ENCODE assay signal across 10 mouse cellular contexts in the genomic region with DNA sequence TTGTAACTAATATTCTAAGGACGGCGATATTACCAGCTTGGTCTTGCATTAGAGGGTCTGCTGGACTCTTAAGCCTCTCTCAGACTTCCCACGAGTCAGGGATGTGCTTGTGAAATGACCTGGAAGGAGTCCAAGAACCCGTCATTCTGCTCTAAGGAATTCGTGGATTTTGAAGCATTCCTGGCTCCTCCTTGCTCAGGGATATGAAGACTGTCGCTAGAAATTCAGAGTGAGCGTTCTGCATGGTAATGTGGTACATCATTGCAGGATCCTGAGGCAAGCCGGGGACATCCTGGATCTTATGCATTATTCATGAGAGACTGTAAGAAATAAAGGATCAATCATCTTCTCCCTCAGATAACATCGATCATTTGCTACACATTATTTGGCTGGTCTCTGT.
A peak's percentile ranks its signal among the peaks of the same experiment; 100 is the strongest.
DNase-seq lines count a peak whose midpoint lies in the region; ATAC-seq and TF ChIP-seq lines count a peak whose summit lies in the region.
"Had no signal": no experiment of that assay in that cellular context is flagged by ENCODE, and none has a peak within 500 bp of the region (broad histone marks: within the 10 kb centered on the region; RNA-seq: fewer than 3 reads in every experiment).

No protein-coding gene starts in this region.

- H3K4me1 ChIP-seq in forebrain, postnatal 0 days (ENCODE audit: insufficient read depth) = no peaks in the 10 kb centered on the region
- peaks cover 6% of the 10 kb centered on the region; the same call in 1 of the 2 replicates for H3K4me1 ChIP-seq in midbrain, embryonic 14.5 days (ENCODE audit: control insufficient read depth, insufficient read depth, low read length)
- H3K4me1 ChIP-seq: limb, embryonic 12.5 days had no signal

- peak overlapping the region; percentile 51 for H3K27ac ChIP-seq in forebrain, postnatal 0 days (ENCODE audit: low read depth, low read length)
- peak overlapping the region; percentile 73 for H3K27ac ChIP-seq in midbrain, embryonic 14.5 days (replicated peaks; ENCODE audit: low read depth, low read length)
- H3K27ac ChIP-seq: embryonic facial prominence, embryonic 13.5 days; limb, embryonic 12.5 days had no signal

- DNase-seq in layer of hippocampus, postnatal 14 days (ENCODE audit: low spot score in 2 of 2) = peak; percentile 4 to 36
- DNase-seq in layer of hippocampus, adult 9-10 months (ENCODE audit: low spot score) = no peak
- peak; percentile 90 for DNase-seq in brain, embryonic 14.5 days (ENCODE audit: low read depth)
- DNase-seq in forebrain, postnatal 0 days = no peak
- DNase-seq in midbrain, embryonic 14.5 days = peak; percentile 78
- no peak for DNase-seq in urinary bladder, postnatal 10 days (ENCODE audit: low spot score)

- no peak for TF ChIP-seq POLR2A in brain, embryonic 14.5 days (IDR thresholded peaks at IDR 0.05; ENCODE audit: borderline replicate concordance, extremely low read depth, insufficient read depth, insufficient read length, poor library complexity, severe bottlenecking)

- no peak for TF ChIP-seq CTCF in brain, embryonic 14.5 days (IDR thresholded peaks at IDR 0.05; ENCODE audit: borderline replicate concordance, extremely low read depth, insufficient read depth, insufficient read length)
- TF ChIP-seq CTCF in forebrain, postnatal 0 days (IDR thresholded peaks at IDR 0.05; ENCODE audit: low read depth) = no peak

- WGBS in forebrain, postnatal 0 days = 26% methylated on average over 9 of the region's 9 CpGs
- 21% methylated on average over 9 of the region's 9 CpGs for WGBS in midbrain, embryonic 14.5 days

- H3K4me3 ChIP-seq in forebrain, postnatal 0 days (ENCODE audit: low read depth, low read length) = no peak overlapping the region
- no peak overlapping the region for H3K4me3 ChIP-seq in midbrain, embryonic 14.5 days (replicated peaks; ENCODE audit: low read depth, low read length)
- H3K4me3 ChIP-seq: embryonic facial prominence, embryonic 13.5 days; limb, embryonic 12.5 days had no signal

- no peak overlapping the region for H3K9ac ChIP-seq in forebrain, postnatal 0 days
- H3K9ac ChIP-seq in midbrain, embryonic 14.5 days (replicated peaks; ENCODE audit: low read length) = no peak overlapping the region
- H3K9ac ChIP-seq: embryonic facial prominence, embryonic 13.5 days; limb, embryonic 12.5 days had no signal

- H3K9me3 ChIP-seq in forebrain, postnatal 0 days (ENCODE audit: low read length) = no peaks in the 10 kb centered on the region
- no peaks in the 10 kb centered on the region for H3K9me3 ChIP-seq in midbrain, embryonic 14.5 days (ENCODE audit: control insufficient read depth, low read length)
- H3K9me3 ChIP-seq: embryonic facial prominence, embryonic 13.5 days; limb, embryonic 12.5 days had no signal

- H3K36me3 ChIP-seq in forebrain, postnatal 0 days (ENCODE audit: insufficient read depth) = no peaks in the 10 kb centered on the region
- no peaks in the 10 kb centered on the region for H3K36me3 ChIP-seq in midbrain, embryonic 14.5 days (ENCODE audit: control insufficient read depth, insufficient read depth, low read length)
- H3K36me3 ChIP-seq: embryonic facial prominence, embryonic 13.5 days; limb, embryonic 12.5 days had no signal

- no peaks in the 10 kb centered on the region for H3K27me3 ChIP-seq in forebrain, postnatal 0 days (ENCODE audit: insufficient read depth, low read length)
- no peaks in the 10 kb centered on the region for H3K27me3 ChIP-seq in midbrain, embryonic 14.5 days (ENCODE audit: control insufficient read depth, insufficient read depth, low read length)
- H3K27me3 ChIP-seq: embryonic facial prominence, embryonic 13.5 days; limb, embryonic 12.5 days had no signal

- H3K4me2 ChIP-seq in forebrain, postnatal 0 days (ENCODE audit: low read depth) = peak overlapping the region; percentile 23
- H3K4me2 ChIP-seq in midbrain, embryonic 14.5 days (ENCODE audit: low read length) = peak overlapping the region; percentile 27
- H3K4me2 ChIP-seq: embryonic facial prominence, embryonic 13.5 days; limb, embryonic 12.5 days had no signal

- peak; percentile 92 for ATAC-seq in forebrain, postnatal 0 days
- peak; percentile 79 for ATAC-seq in midbrain, embryonic 14.5 days (ENCODE audit: low FRiP score, low TSS enrichment)
- ATAC-seq in inflammation-experienced regulatory T-cells, adult 6 months = no peak
- ATAC-seq: intestine, embryonic 16.5 days had no signal

Comparison
In these comparisons a context has a peak if more than half of its experiments do, and no peak if none do; other contexts are left out.
1. DNase-seq: peak in layer of hippocampus, postnatal 14 days (2 of 2), brain, embryonic 14.5 days (single experiment) and midbrain, embryonic 14.5 days (single experiment); none in layer of hippocampus, adult 9-10 months (single experiment), forebrain, postnatal 0 days (single experiment) and urinary bladder, postnatal 10 days (single experiment).